Mouse (Mus musculus): ENCODE measurements around the gene Chmp5. TPM values are rescaled to one million over a fixed set of nuclear protein-coding genes. Genes with fewer than 3 reads are reported as not detected.

Chmp5 gene
- polyA plus RNA-seq, 1 experiment = 23.5 TPM

DNA sequence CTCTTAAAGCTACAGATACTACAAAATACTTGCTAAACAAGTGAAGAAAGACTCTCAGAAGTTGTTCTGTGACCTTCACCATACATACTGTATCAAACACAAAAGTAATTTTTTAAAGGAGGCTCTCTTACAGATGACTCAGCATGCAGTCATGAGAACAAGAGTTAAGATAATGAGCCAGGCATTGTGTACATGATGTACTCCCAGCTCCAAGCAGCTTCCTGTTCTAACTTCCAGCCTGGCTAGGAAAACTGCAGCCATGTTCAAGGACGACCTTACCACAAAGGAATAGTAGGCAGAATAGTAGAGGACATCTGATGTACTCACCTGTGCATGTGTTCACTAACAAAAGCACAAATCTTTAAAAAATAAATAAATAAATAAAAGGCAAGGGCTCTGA lies 52.1 kb downstream of the Chmp5 start:
- DNase-seq (ENCODE audit: low read depth, low spot score) = no peak
- 72% methylated on average over 1 of the region's 1 CpGs for WGBS

DNA sequence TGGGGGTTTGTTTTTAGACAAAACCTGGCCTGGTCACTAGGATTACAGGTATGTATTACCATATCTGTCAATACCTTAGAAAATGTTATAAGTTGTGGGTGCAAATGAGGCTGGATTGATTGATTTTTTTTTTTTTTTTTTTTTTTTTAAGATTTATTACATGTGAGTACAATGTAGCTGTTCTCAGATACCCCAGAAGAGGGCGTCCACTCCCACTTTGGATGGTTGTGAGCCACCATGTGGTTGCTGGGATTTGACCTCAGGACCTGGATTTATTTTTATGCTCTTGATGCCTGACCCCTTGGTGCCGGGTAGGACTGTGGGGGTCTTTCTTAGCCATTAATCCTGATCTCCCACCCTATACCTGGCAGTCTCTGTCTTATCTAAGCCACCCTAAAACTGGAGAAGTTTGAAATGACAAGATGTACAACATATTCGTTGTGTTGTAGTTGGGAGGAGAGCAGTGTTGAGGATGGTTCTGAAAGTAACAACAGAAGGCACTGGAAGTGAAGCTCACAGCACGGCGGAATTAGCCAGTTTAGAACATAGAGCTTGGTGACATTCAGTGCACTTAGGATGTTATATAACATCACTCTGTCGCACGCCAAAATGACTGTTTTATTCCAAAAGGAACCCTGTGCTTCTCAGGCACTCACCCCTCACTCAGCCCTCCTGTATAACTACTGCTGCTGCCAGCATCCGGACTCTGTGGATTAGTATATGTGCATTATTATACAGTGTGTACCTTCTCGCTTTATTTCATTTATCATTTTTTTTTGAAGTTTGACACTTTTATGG lies 52.8 kb downstream of the Chmp5 start:
- 88% methylated on average over 9 of the region's 9 CpGs for WGBS
- no peak for DNase-seq (ENCODE audit: low read depth, low spot score)

DNA sequence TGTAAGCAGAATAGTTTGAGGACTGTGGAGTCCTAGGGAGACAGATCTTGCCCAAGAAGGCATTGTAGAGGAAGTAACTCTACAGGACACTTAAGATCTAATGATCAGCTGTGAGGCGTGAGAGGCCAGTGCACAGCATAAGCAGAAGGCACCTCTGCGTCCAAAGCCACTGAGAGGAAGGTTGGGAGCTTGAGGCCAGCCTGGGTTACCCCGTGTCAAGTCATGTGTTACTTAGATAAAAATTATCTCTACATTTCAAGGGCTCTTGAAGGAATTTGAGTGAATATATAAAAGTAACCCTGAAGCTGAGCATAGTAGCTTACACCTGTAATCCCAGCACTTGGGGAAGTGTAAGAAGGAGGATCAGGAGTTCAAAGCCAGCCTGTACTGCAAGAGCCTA lies 65.1 kb downstream of the Chmp5 start:
- WGBS = 95% methylated on average over 3 of the region's 3 CpGs
- no peak for DNase-seq (ENCODE audit: low read depth, low spot score)

Other genes starting within 250 kb of the Chmp5 start
- 5.9 and 7.3 TPM in 2 replicates for gene Aptx, start 245.2 kb upstream of the Chmp5 start, polyA plus RNA-seq (2012; rRNA removed)
- gene Dnaja1, start 226.3 kb upstream of the Chmp5 start, polyA plus RNA-seq (2012; rRNA removed) = 9.2 and 11.4 TPM in 2 replicates
- 28.7 and 30.0 TPM in 2 replicates for gene Smu1, start 190.5 kb upstream of the Chmp5 start, polyA plus RNA-seq (2012; rRNA removed)
- gene B4galt1, start 94.4 kb upstream of the Chmp5 start, polyA plus RNA-seq (2012; rRNA removed) = 55.4 and 71.0 TPM in 2 replicates
- 16,689 and 16,845 TPM in 2 replicates for gene Spink4, start 28.4 kb upstream of the Chmp5 start, polyA plus RNA-seq (2012; rRNA removed)
- 85.1 and 89.6 TPM in 2 replicates for gene Bag1, start 113 bp upstream of the Chmp5 start, polyA plus RNA-seq (2012; rRNA removed)
- gene Nfx1, start 22.5 kb downstream of the Chmp5 start, polyA plus RNA-seq (2012; rRNA removed) = 19.7 and 26.1 TPM in 2 replicates
- gene Aqp7, start 99.7 kb downstream of the Chmp5 start, polyA plus RNA-seq (2012; rRNA removed) = 6.9 and 11.9 TPM in 2 replicates
- gene Aqp3, start 149.8 kb downstream of the Chmp5 start, polyA plus RNA-seq (2012; rRNA removed) = 6.0 and 52.8 TPM in 2 replicates
- 18.7 and 22.5 TPM in 2 replicates for gene Nol6, start 176.0 kb downstream of the Chmp5 start, polyA plus RNA-seq (2012; rRNA removed)
- gene Ube2r2, start 187.3 kb downstream of the Chmp5 start, polyA plus RNA-seq (2012; rRNA removed) = 21.5 and 24.8 TPM in 2 replicates